ENCODE assay signal across 12 mouse cellular contexts in genomic region chr11:116254627-116255026, GRCm38 (mm10). TPM values are rescaled to one million over a fixed set of nuclear protein-coding genes. Genes with fewer than 3 reads are reported as not detected.
A peak's percentile ranks its signal among the peaks of the same experiment; 100 is the strongest.
DNase-seq lines count a peak whose midpoint lies in the region; ATAC-seq lines count a peak whose summit lies in the region.
"Had no signal": no experiment of that assay in that cellular context is flagged by ENCODE, and none has a peak within 500 bp of the region (broad histone marks: within the 10 kb centered on the region; RNA-seq: fewer than 3 reads in every experiment).

No protein-coding gene starts in this region.

- H3K9me3 ChIP-seq in hindbrain, embryonic 10.5 days, result no peaks in the 10 kb centered on the region
- H3K9me3 ChIP-seq: neural tube, embryonic 12.5 days had no signal

- H3K4me1 ChIP-seq in hindbrain, embryonic 10.5 days (replicated peaks), result no peaks in the 10 kb centered on the region
- H3K4me1 ChIP-seq: neural tube, embryonic 12.5 days had no signal

- no peak overlapping the region for H3K4me3 ChIP-seq in hindbrain, embryonic 10.5 days
- H3K4me3 ChIP-seq: neural tube, embryonic 12.5 days had no signal

- DNase-seq in 3134 (ENCODE audit: extremely low read depth, insufficient read length, low spot score), result peak; percentile 81
- DNase-seq in kidney, adult 8-10 months, result peak; percentile 77 to 78
- DNase-seq in lung, postnatal 14 days, result peak; percentile 55
- DNase-seq in cerebellum, postnatal 36 days, result no peak
- DNase-seq in testis, postnatal 14 days (ENCODE audit: low spot score), result no peak
- no peak for DNase-seq in hindbrain, embryonic 10.5 days (ENCODE audit: low spot score)
- no peak for DNase-seq in gastrocnemius, adult 18-20 months (ENCODE audit: low spot score)
- DNase-seq: heart, postnatal 10 days had no signal

- H3K27ac ChIP-seq in hindbrain, embryonic 10.5 days, result no peak overlapping the region
- H3K27ac ChIP-seq: neural tube, embryonic 12.5 days had no signal

- H3K36me3 ChIP-seq in hindbrain, embryonic 10.5 days, result peaks cover 100% of the 10 kb centered on the region

- 91% methylated on average over 9 of the region's 9 CpGs for WGBS in hindbrain, embryonic 10.5 days

- ATAC-seq in CD4-positive, CD25-positive, alpha-beta regulatory T cell, adult 4 months, result peak; percentile 79
- ATAC-seq: forebrain, embryonic 14.5 days had no signal

- no peaks in the 10 kb centered on the region for H3K27me3 ChIP-seq in hindbrain, embryonic 10.5 days (ENCODE audit: insufficient read depth, poor library complexity, severe bottlenecking)
- H3K27me3 ChIP-seq: neural tube, embryonic 12.5 days had no signal

RNA-seq across cellular contexts. Expression of gene Evpl, which starts 16.8 kb away (rescaled TPM):
- not detected for polyA plus RNA-seq in CD4-positive, CD25-positive, alpha-beta regulatory T cell, adult 4 months (2017; shearing (Covaris generic))
- polyA plus RNA-seq in hindbrain, embryonic 10.5 days (2016; fragmentation: Nextera tagmentation; extraction: Ambion mirVana), result 0.35 and 0.76 TPM in 2 replicates
- under 1 TPM; 0.02 to 0.07 TPM for total RNA-seq in gastrocnemius, adult 18-20 months (2021)

RNA-seq across cellular contexts. Expression of gene Srp68, which starts 19.4 kb away (rescaled TPM):
- polyA plus RNA-seq in CD4-positive, CD25-positive, alpha-beta regulatory T cell, adult 4 months (2017; shearing (Covaris generic)), result 10 to 100 TPM; 39.5 to 53.9 TPM
- polyA plus RNA-seq in hindbrain, embryonic 10.5 days (2016; fragmentation: Nextera tagmentation; extraction: Ambion mirVana), result 96.2 and 100 TPM in 2 replicates
- 10 to 100 TPM; 82.5 to 88.8 TPM for total RNA-seq in gastrocnemius, adult 18-20 months (2021)

RNA-seq across cellular contexts. Expression of gene Galr2, which starts 26.1 kb away (rescaled TPM):
- polyA plus RNA-seq in CD4-positive, CD25-positive, alpha-beta regulatory T cell, adult 4 months (2017; shearing (Covaris generic)), result not detected
- polyA plus RNA-seq in hindbrain, embryonic 10.5 days (2016; fragmentation: Nextera tagmentation; extraction: Ambion mirVana), result 0.11 and 0.33 TPM in 2 replicates
- under 1 TPM in 1 of 2 experiments, not detected in 1; 0.19 TPM for total RNA-seq in gastrocnemius, adult 18-20 months (2021)
- total RNA-seq: heart, postnatal 10 days; left cerebral cortex, postnatal 25 days had no signal

RNA-seq across cellular contexts. Expression of gene Exoc7, which starts 52.4 kb away (rescaled TPM):
- 100 to 1,000 TPM in 1 of 2 experiments, 10 to 100 TPM in 1; 98.4 to 123 TPM for polyA plus RNA-seq in CD4-positive, CD25-positive, alpha-beta regulatory T cell, adult 4 months (2017; shearing (Covaris generic))
- 52.2 and 79.2 TPM in 2 replicates for polyA plus RNA-seq in hindbrain, embryonic 10.5 days (2016; fragmentation: Nextera tagmentation; extraction: Ambion mirVana)
- total RNA-seq in gastrocnemius, adult 18-20 months (2021), result 10 to 100 TPM; 69.0 to 86.7 TPM

RNA-seq across cellular contexts. Expression of gene Acox1, which starts 55.8 kb away (rescaled TPM):
- polyA plus RNA-seq in CD4-positive, CD25-positive, alpha-beta regulatory T cell, adult 4 months (2017; shearing (Covaris generic)), result 10 to 100 TPM; 16.9 to 24.2 TPM
- polyA plus RNA-seq in hindbrain, embryonic 10.5 days (2016; fragmentation: Nextera tagmentation; extraction: Ambion mirVana), result 21.8 TPM in 2 replicates
- total RNA-seq in gastrocnemius, adult 18-20 months (2021), result 100 to 1,000 TPM in 1 of 2 experiments, 10 to 100 TPM in 1; 99.6 to 109 TPM

Comparison
In these comparisons a context has a peak if more than half of its experiments do, and no peak if none do; other contexts are left out.
1. DNase-seq: peak in 3134 (single experiment), kidney, adult 8-10 months (2 of 2) and lung, postnatal 14 days (single experiment); none in cerebellum, postnatal 36 days (0 of 2), testis, postnatal 14 days (single experiment), hindbrain, embryonic 10.5 days (single experiment) and gastrocnemius, adult 18-20 months (single experiment).